Mouse (Mus musculus) kidney, adult 2 months (tissue): ENCODE measurements around the gene Nsun5. TPM values are rescaled to one million over a fixed set of nuclear protein-coding genes. Genes with fewer than 3 reads are reported as not detected.

ENCODE experiments used
- DNase-seq: peaks from one replicate; pipeline ENCODE4 v3.0.0; 2021
- H3K27ac ChIP-seq: fragments of 200-500 bp; 2 replicates; pipeline ENCODE4 v1.5.1; 2012; ENCODE audit warnings: low read depth, low read length, control low read depth, inconsistent platforms; ENCODE audit not compliant: insufficient read depth
- H3K27me3 ChIP-seq: fragments of 200-500 bp; replicated peaks from 2 replicates; pipeline ENCODE4 v1.6.1; 2012; ENCODE audit warnings: mild to moderate bottlenecking, moderate library complexity, low read length, inconsistent platforms; ENCODE audit not compliant: control insufficient read depth, insufficient read depth
- H3K36me3 ChIP-seq: fragments of 200-500 bp; 2 replicates; pipeline ENCODE4 v1.6.1; 2012; ENCODE audit warnings: mild to moderate bottlenecking, moderate library complexity, low read length, inconsistent platforms; ENCODE audit not compliant: control insufficient read depth, insufficient read depth
- H3K4me1 ChIP-seq: fragments of 200-500 bp; 2 replicates; pipeline ENCODE4 v1.6.1; 2011; ENCODE audit warnings: low read length; ENCODE audit not compliant: control insufficient read depth, insufficient read depth
- H3K4me3 ChIP-seq: fragments of 200-500 bp; 2 replicates; pipeline ENCODE4 v1.5.1; 2011; ENCODE audit warnings: mild to moderate bottlenecking, low read depth, low read length, control low read depth; ENCODE audit not compliant: insufficient read depth
- CTCF ChIP-seq: fragments of 200-500 bp; conservative IDR thresholded peaks from 2 replicates; pipeline ENCODE4 v1.5.1; 2011; ENCODE audit warnings: low read depth, mild to moderate bottlenecking, control low read depth, low read length, moderate library complexity, mixed read lengths; ENCODE audit not compliant: insufficient read depth, insufficient read length
- POLR2A ChIP-seq: fragments of 200-500 bp; IDR thresholded peaks from one replicate; pipeline ENCODE4 v1.6.1; 2011; ENCODE audit warnings: low read depth, low read length, control low read depth
- WGBS: fragments of 180-500 bp; shearing (Covaris S2); methylation state at CpG from one replicate; pipeline ENCODE4 v1.1.7; 2018; 5-methylcytosine and 5-hydroxymethylcytosine counted together
- polyA plus RNA-seq: library from polyadenylated mRNA; depleted of rRNA; stranded (reverse); fragments of >200 nt; gene quantifications from 2 replicates; pipeline ENCODE4 v1.2.3, GENCODE M21; 2012; rRNA removed

Nsun5 gene
- 23.6 and 27.1 TPM in 2 replicates for polyA plus RNA-seq

DNA sequence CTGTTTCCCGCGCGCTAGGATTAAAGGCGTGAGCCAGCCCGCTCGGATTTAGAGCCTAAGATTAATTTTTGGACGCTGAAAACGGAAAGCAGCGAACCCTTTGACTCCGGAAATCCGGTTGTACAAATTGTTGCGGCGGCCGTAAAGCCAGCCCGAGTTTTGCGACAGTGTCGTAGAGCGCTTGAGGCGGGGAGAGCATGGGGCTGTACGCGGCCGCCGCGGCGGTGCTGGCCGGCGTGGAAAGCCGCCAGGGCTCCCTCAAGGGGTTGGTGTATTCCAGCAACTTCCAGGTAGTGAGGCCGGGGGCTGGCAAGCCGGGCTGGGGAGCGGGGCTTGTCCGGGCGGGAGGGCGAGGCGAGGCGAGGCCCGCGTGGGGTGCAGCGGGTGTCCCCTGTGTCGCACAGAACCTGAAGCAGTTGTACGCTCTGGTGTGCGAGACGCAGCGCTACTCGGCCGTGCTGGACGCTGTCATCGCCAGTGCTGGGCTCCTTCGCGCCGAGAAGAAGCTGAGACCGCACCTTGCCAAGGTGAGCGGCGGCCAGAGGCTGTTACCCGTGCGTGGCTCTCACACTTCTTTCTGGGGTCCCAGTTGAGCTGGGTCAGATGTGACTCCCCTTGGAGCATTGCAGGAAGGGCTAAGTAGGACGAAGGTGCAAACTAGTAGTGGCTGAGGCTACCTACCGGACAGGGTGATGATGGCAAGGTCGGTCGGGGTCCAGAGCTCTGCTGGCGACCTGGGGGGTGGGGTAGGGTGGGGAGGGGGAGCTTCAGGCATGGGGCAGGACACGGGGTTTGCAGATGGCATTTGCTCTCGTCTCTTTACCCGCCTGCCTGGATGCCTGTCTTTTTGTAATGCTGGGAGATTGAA, at the start of gene Nsun5:
Gene Nsun5 (plus strand): TSS at position 167 of the 868 bp plus-strand sequence.
- H3K4me3 ChIP-seq, result peak within 1 kb of the TSS; percentile 86
- no peaks in the 10 kb centered on the region for H3K27me3 ChIP-seq
- peak within 1 kb of the TSS; percentile 86 for H3K27ac ChIP-seq
- TF ChIP-seq CTCF (no peak), POLR2A (no peak)
- H3K4me1 ChIP-seq, result peaks cover 3% of the 10 kb centered on the region; the same call in 1 of the 2 replicates
- no peaks in the 10 kb centered on the region; the same call in 1 of the 2 replicates for H3K36me3 ChIP-seq
- under 1% methylated on average over 64 of the region's 64 CpGs for WGBS
- DNase-seq, result peak; percentile 96

DNA sequence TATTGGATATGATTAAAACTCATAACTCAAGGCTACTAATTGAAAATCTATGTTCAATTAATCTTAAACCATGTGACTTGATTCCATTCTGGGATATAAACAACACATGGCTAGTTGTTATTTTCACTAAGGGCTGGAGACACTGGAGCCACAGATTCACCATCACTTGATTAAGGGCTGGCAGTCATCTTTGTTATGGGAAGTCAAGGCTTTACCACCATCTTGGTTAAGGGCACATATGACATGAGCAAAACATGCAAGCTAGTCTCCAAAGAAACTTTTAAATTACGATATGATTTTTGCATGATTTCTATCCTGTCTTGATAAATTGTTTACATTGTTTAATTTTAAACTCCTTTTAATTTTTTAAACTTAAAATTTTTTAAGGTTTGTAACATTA, 47.6 kb upstream of the Nsun5 start:
- Histone ChIP-seq H3K4me1 (no peaks in the 10 kb centered on the region), H3K4me3 (no peak overlapping the region), H3K27ac (no peak overlapping the region), H3K36me3 (no peaks in the 10 kb centered on the region), H3K27me3 (no peaks in the 10 kb centered on the region)
- no peak for TF ChIP-seq POLR2A
- TF ChIP-seq CTCF, result no peak
- no peak for DNase-seq
- WGBS, result 93% methylated on average over 1 of the region's 1 CpGs

DNA sequence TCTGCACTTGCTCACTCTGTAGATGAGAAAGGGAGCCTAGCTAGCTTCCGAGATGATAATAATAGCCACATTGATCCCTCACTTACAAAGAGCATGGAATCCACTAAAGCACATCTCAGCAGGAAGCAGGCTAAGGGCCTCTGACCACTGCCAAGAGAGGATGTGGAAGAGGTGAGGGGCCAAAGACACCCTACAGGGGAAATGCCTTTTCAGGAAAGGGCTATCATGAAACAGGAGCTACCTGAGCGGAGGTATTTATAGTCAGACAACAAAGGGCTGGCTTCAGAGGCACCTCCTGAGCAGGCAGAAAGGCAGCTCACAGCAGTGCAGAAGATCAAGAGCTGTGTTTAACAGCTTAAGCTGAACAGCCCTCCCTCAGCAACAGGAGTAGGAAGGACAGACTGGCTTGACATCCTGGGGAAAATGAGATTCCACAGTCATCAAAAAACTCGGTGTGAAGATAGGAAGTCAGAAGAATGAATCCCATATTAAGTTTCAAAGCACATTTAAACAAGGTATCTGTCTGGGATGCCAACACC, 43.6 kb upstream of the Nsun5 start:
- WGBS, result 48% methylated on average over 3 of the region's 3 CpGs
- no peaks in the 10 kb centered on the region for H3K4me1 ChIP-seq
- DNase-seq, result no peak
- TF ChIP-seq POLR2A (no peak), CTCF (no peak)
- H3K27me3 ChIP-seq, result no peaks in the 10 kb centered on the region
- H3K27ac ChIP-seq, result no peak overlapping the region
- H3K36me3 ChIP-seq, result no peaks in the 10 kb centered on the region
- no peak overlapping the region for H3K4me3 ChIP-seq

DNA sequence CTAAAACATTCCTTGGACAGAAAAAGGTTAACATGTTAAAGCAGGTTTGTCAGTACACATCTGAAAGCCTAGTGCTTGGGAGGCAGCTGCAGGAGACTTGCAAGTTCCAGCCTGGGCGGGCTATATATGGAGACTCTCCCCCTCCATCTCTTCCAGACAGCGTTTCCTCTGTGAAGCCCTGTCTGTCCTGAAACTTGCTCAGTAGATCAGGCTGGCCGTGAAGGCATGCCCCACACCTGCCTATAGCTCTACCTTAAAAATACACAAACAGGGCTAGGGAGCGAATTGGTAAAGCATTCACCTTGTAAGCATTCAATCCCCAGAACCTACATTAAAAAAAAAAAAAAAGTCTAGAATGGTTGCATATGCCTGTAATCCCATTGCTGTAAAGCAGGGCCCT, 40.3 kb upstream of the Nsun5 start:
- no peak for TF ChIP-seq POLR2A
- Histone ChIP-seq H3K4me3 (no peak overlapping the region), H3K4me1 (no peaks in the 10 kb centered on the region), H3K36me3 (no peaks in the 10 kb centered on the region), H3K27ac (no peak overlapping the region), H3K27me3 (no peaks in the 10 kb centered on the region)
- DNase-seq, result no peak
- 84% methylated on average over 4 of the region's 4 CpGs for WGBS

DNA sequence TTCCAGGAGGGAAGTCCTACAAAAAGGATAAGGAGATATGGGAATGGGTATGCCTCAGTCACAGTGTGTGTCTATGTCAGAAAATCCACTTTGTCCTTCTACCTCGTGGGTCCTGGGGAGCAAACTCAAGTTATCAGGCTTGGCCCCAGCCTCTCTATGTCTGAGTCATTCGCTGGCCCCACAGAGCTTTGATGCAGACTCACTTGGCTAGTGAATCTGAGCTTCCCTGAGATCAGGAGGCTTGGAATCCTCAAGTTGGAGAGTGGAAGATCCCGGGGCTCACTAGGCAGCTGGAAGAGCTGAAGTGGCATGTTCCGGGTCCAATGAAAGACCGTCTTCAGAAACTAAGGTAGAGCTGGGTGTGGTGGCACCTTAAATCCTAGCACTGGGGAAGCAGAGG, 39.6 kb upstream of the Nsun5 start:
- WGBS, result 94% methylated on average over 5 of the region's 5 CpGs
- TF ChIP-seq POLR2A, result no peak
- no peak for TF ChIP-seq CTCF

DNA sequence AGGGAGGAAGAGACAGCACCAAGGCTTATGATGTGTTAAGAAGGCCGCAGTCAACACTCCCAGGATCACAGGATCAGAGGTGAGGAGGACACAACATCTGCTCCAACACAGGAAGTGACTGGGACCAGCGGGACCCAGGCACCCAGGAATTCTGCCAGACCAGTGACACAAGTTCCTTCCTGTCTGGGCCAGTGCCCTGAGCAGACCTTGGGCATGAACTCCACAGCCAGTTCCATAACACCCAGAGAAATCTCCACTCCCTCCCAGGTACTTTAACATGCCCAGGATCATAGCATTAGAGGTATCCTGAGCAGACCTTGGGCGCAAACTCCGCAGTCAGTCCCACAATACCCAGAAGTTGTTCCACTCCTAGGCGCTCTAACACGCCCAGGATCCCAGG, 38.6 kb upstream of the Nsun5 start:
- 80% methylated on average over 6 of the region's 6 CpGs for WGBS
- H3K36me3 ChIP-seq, result no peaks in the 10 kb centered on the region
- no peaks in the 10 kb centered on the region for H3K27me3 ChIP-seq
- no peak overlapping the region for H3K4me3 ChIP-seq
- no peak for TF ChIP-seq CTCF
- no peak for TF ChIP-seq POLR2A
- DNase-seq, result peak; percentile 22
- no peak overlapping the region for H3K27ac ChIP-seq
- H3K4me1 ChIP-seq, result no peaks in the 10 kb centered on the region

More for the DNA sequence above, 39.6 kb upstream of the Nsun5 start:
- no peak for DNase-seq
- H3K36me3 ChIP-seq, result no peaks in the 10 kb centered on the region
- H3K4me1 ChIP-seq, result no peaks in the 10 kb centered on the region
- no peak overlapping the region for H3K4me3 ChIP-seq
- no peak overlapping the region for H3K27ac ChIP-seq
- no peaks in the 10 kb centered on the region for H3K27me3 ChIP-seq

DNA sequence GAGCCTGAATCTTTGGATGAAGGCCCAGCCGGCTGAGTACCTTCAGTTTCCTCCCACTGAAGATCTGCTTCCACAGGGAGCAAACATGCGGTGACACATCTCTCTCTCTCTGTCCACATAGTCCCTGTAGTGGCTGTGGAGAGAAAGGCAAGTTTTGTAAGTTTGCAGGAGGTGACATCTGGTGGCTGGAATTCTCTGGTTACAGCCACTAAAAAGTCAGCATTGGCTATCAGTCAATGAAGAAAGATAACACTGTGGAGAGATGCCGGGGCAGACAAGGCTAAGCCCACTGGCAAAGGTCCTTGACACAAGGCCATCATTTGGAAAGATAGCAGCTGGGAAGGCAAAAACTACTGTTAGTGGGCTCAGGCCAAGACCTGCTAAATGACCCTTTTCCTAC, 32.2 kb upstream of the Nsun5 start:
- no peaks in the 10 kb centered on the region for H3K27me3 ChIP-seq
- no peaks in the 10 kb centered on the region for H3K4me1 ChIP-seq
- H3K4me3 ChIP-seq, result no peak overlapping the region
- H3K27ac ChIP-seq, result no peak overlapping the region
- DNase-seq, result peak; percentile 44
- 35% methylated on average over 3 of the region's 3 CpGs for WGBS
- no peaks in the 10 kb centered on the region for H3K36me3 ChIP-seq
- TF ChIP-seq CTCF, result 0 out of 2 replicates have a peak, but pooled peaks have one; percentile 9
- no peak for TF ChIP-seq POLR2A
